Mouse (Mus musculus) small intestine, adult 2 months (tissue): ENCODE measurements at regions not wholly inside any gene's neighbourhood (a gene's known extent, or its start where the extent isn't known, plus 50 kb on each side); places are given as distances from the start of the nearest gene placed in this dataset.

Source experiments
- H3K27ac ChIP-seq: fragments of 200-500 bp; 2 replicates; pipeline ENCODE4 v1.5.1; 2012; ENCODE audit warnings: low read depth, low read length, control low read depth, inconsistent platforms; ENCODE audit not compliant: insufficient read depth
- H3K27me3 ChIP-seq: fragments of 200-500 bp; 2 replicates; pipeline ENCODE4 v1.6.1; 2012; ENCODE audit warnings: mild to moderate bottlenecking, moderate library complexity, low read length, inconsistent platforms; ENCODE audit not compliant: control insufficient read depth, insufficient read depth
- H3K36me3 ChIP-seq: fragments of 200-500 bp; 2 replicates; pipeline ENCODE4 v1.6.1; 2012; ENCODE audit warnings: mild to moderate bottlenecking, low read length, control low read depth, inconsistent platforms; ENCODE audit not compliant: control insufficient read depth, insufficient read depth
- H3K4me1 ChIP-seq: fragments of 200-500 bp; 2 replicates; pipeline ENCODE4 v1.6.1; 2012; ENCODE audit warnings: low read length, inconsistent platforms, mixed read lengths; ENCODE audit not compliant: control insufficient read depth, insufficient read depth, insufficient read length
- H3K4me3 ChIP-seq: fragments of 200-500 bp; 2 replicates; pipeline ENCODE4 v1.5.1; 2012; ENCODE audit warnings: low read depth, mild to moderate bottlenecking, control low read depth, inconsistent platforms, low read length, moderate library complexity
- CTCF ChIP-seq: fragments of 200-500 bp; IDR thresholded peaks from 2 replicates; pipeline ENCODE4 v1.5.1; 2012; ENCODE audit warnings: low read depth, mild to moderate bottlenecking, control low read depth, inconsistent platforms, low read length, moderate library complexity, mixed read lengths; ENCODE audit not compliant: insufficient replicate concordance, insufficient read length; ENCODE audit errors: extremely low read depth
- POLR2A ChIP-seq: fragments of 200-500 bp; IDR thresholded peaks from 2 replicates; pipeline ENCODE4 v1.6.1; 2012; ENCODE audit warnings: low read depth, mild to moderate bottlenecking, control low read depth, inconsistent platforms, low read length, moderate library complexity
- WGBS: fragments of 180-500 bp; shearing (Covaris S2); methylation state at CpG from one replicate; pipeline ENCODE4 v1.1.7; 2018; 5-methylcytosine and 5-hydroxymethylcytosine counted together

DNA sequence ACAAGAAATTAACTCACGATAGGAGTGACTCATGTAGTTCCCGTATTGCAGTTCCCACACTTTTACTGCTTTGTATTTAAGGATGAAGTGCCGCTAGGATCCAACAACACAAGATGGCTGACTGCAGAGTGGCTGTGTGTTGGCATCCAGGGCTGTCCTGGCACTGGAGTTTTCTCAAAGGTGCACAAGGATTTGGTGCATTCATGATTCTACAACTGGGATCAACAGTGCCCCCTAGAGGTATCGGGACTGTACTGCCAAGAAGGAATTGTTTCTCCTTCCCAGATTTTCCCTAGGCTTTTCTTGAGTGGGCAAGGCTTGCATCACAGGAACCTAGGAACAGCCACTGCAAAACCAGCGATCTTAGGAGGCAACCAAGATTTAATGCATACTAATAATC lies 88.7 kb downstream of the Erv3 start:
- 51% methylated on average over 5 of the region's 5 CpGs for WGBS
- no peak overlapping the region for H3K4me3 ChIP-seq
- H3K27me3 ChIP-seq = no peaks in the 10 kb centered on the region
- H3K36me3 ChIP-seq = no peaks in the 10 kb centered on the region
- no peaks in the 10 kb centered on the region for H3K4me1 ChIP-seq
- no peak overlapping the region for H3K27ac ChIP-seq
- TF ChIP-seq POLR2A (no peak), CTCF (peak; percentile 54; the same call in 1 of the 2 replicates)

DNA sequence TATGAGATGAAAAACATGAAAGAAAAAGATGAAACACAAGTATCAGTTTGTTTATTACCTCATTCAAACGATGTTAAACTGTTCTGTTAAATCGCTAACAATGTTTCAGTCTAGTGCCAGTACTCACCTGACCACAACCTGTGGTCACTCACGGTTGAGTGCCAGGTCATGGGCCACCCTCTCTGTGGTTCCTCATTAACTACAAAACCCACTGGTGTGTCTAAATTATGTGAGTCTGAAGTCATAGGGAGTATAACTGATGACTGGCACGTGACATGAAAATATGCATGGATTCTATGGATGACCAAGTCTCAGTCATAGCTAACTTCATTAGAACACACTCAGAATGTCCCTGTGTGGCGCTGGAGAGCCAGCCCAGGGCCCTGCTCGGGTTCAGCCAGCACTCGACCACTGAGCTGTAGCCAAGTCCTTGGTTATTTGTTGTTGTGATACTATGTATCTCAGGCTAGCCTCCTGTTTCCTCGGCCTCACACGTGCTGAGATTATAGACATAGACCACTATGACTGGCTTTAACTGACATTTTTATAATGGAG lies 89.8 kb downstream of the Erv3 start:
- H3K4me1 ChIP-seq = no peaks in the 10 kb centered on the region
- 78% methylated on average over 9 of the region's 9 CpGs for WGBS
- no peaks in the 10 kb centered on the region for H3K36me3 ChIP-seq
- no peak for TF ChIP-seq CTCF
- TF ChIP-seq POLR2A = no peak
- no peak overlapping the region for H3K4me3 ChIP-seq
- H3K27ac ChIP-seq = no peak overlapping the region
- no peaks in the 10 kb centered on the region for H3K27me3 ChIP-seq

DNA sequence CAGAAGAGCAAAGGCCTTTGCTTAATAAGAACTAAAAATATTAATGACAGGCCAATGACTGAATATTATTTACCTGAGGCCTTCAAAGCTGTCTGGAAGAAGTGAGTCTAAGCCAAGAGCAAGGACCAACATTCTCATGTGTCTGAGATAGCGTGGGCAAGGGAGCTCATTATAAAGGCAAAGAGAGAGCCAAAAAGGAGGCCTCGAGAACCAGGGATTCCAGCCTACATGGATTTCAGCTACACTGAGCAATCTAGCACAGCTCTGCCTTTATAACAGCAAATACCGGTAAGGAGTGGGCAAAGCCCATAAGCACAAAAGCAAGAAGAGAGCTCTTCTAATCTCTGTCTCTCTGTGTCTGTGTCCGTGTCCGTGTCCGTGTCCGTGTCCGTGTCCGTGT lies 93.0 kb downstream of the Erv3 start:
- Histone ChIP-seq H3K4me1 (no peaks in the 10 kb centered on the region), H3K27me3 (no peaks in the 10 kb centered on the region), H3K4me3 (no peak overlapping the region), H3K36me3 (no peaks in the 10 kb centered on the region), H3K27ac (no peak overlapping the region)
- WGBS = 95% methylated on average over 9 of the region's 9 CpGs
- TF ChIP-seq CTCF (no peak), POLR2A (no peak)

DNA sequence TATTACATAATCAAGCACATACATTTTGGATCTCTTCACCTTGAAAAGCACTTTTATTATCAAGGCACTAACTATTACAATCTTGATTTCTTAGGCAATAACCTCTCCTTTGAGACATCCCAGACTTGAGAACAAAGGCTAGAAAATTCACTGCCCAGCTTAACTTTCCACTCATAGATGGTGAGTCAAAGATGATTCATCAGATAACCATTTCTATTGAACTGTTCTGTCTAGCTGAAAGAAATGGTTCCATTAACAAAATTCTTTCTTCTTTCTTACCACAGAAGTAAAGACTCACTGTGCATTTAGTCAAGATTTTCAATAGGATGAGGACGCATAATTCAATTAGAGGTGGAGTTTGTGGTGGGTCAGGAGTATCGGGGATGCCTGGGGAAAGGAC lies 98.0 kb downstream of the Erv3 start:
- Histone ChIP-seq H3K27me3 (no peaks in the 10 kb centered on the region), H3K4me1 (no peaks in the 10 kb centered on the region), H3K27ac (no peak overlapping the region), H3K4me3 (no peak overlapping the region), H3K36me3 (no peaks in the 10 kb centered on the region)
- 88% methylated on average over 2 of the region's 2 CpGs for WGBS
- TF ChIP-seq CTCF = no peak
- no peak for TF ChIP-seq POLR2A

DNA sequence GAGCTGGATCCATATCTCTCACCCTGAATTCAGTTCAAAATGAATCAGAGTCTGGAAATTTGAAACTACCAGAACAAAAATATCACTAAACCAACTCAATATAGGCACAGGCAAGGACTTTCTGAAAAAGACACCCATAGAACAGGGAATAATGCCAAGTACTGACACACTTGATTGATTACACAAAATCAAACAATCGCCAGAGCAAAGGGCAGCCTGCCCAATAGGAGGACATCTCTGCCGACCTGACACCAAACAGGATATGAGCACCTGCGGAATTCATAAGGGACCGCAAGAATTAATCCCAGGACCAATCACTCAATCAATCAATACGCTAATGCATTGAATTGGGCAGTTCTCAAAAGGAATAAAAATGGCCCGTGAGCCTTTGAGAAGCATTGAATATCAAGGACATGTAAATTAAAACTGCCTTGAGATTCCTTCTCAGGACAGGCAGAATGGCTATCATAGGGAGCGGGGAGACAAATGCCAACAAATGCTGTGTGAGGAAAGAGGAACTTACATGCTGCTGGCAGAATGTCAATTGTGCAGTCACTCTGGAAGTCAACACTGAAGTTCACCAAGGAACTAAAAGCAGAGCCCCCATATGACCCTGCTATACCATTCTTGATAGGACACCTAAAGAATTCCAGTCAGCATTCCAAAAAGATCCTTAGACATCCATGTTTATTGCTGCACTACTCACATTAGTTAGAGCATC lies 102.2 kb downstream of the Erv3 start:
- Histone ChIP-seq H3K27me3 (no peaks in the 10 kb centered on the region), H3K4me3 (no peak overlapping the region), H3K4me1 (no peaks in the 10 kb centered on the region), H3K27ac (no peak overlapping the region), H3K36me3 (no peaks in the 10 kb centered on the region)
- WGBS = 50% methylated on average over 7 of the region's 7 CpGs
- TF ChIP-seq CTCF (no peak), POLR2A (no peak)

DNA sequence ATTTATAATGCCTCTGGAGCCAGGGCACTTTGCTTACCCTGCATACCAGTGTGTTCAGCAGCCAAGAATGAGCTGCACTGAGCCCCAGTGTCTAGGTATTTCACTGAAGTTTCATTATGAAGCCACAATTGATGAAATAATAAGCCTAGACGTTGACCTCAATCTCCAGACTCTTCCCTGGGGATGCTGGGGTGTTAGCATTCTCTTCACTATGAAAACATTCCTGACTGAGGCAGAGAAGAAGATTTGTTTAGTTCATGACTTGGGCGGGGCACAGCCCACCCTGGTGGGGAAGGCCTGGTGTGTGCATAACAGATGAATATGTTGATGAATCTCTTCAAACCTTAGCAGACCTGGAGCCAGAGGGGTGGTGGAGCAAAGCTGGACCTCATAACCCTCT lies 104.4 kb downstream of the Erv3 start:
- TF ChIP-seq POLR2A (no peak), CTCF (no peak)
- Histone ChIP-seq H3K4me3 (no peak overlapping the region), H3K4me1 (no peaks in the 10 kb centered on the region), H3K27ac (no peak overlapping the region), H3K27me3 (no peaks in the 10 kb centered on the region), H3K36me3 (no peaks in the 10 kb centered on the region)
- WGBS = 60% methylated on average over 2 of the region's 2 CpGs

DNA sequence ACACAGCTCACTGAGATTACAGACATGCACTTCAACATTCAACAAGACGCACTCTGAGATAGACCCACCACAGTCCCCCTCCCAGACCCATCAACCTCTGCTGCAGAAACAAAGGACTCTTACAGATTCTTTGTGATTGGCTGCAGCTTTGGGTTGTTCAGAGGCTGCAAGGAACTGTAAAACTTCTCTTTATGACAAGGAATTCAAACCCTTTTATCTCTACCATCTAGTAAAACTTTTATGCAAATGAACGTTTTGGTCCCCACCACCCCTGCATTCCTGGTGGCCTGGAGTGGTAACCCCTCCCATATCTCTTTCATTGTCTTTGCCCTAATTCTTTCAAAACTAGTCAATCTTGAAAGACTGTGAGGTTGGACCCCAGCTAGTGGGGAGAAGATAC lies 106.1 kb downstream of the Erv3 start:
- Histone ChIP-seq H3K27me3 (no peaks in the 10 kb centered on the region), H3K27ac (no peak overlapping the region), H3K4me3 (no peak overlapping the region), H3K36me3 (no peaks in the 10 kb centered on the region), H3K4me1 (no peaks in the 10 kb centered on the region)
- TF ChIP-seq CTCF = no peak
- TF ChIP-seq POLR2A = no peak
- 78% methylated on average over 2 of the region's 2 CpGs for WGBS
